Mouse (Mus musculus): ENCODE measurements around the gene Gm20388.

- TF ChIP-seq CTCF (IDR thresholded peaks at IDR 0.05; ENCODE audit: low read depth, low read length) (no peak), EP300 (IDR thresholded peaks at IDR 0.05; ENCODE audit: insufficient read depth, low read depth, low read length) (no peak)
Observed at GRCm38 (mm10) chr8:120124261-120124660, 213.6 kb downstream of the Gm20388 start.

Measured in ES-Bruce4 (cell line).